Mouse (Mus musculus): Measurements from ENCODE around the gene Mettl5. TPM values are rescaled to one million over a fixed set of nuclear protein-coding genes. Genes with fewer than 3 reads are reported as not detected.

The Mettl5 gene
- total RNA-seq, 2 experiments from 2014 or later: 14.1 to 15.6 TPM

GRCm38 (mm10) chr2:69890843-69891242 is 5.4 kb upstream of the Mettl5 start:
- no peak for TF ChIP-seq CTCF (conservative IDR thresholded peaks at IDR 0.05)
- H3K27ac ChIP-seq: no peak overlapping the region
- DNase-seq (ENCODE audit: low spot score in 2 of 2): no peak

GRCm38 (mm10) chr2:69888957-69889356 is 3.5 kb upstream of the Mettl5 start:
- H3K4me3 ChIP-seq: no peak overlapping the region
- no peak for TF ChIP-seq CTCF (conservative IDR thresholded peaks at IDR 0.05)
- no peak overlapping the region for H3K27ac ChIP-seq
- no peak for DNase-seq (ENCODE audit: low spot score in 2 of 2)

More at GRCm38 (mm10) chr2:69890843-69891242, 5.4 kb upstream of the Mettl5 start:
- no peak overlapping the region for H3K4me3 ChIP-seq

- DNase-seq (ENCODE audit: low spot score in 2 of 2): no peak
- Histone ChIP-seq H3K27ac (peak overlapping the region; percentile 91), H3K4me3 (peak overlapping the region; percentile 80)
- no peak for TF ChIP-seq CTCF (conservative IDR thresholded peaks at IDR 0.05)
Measured at GRCm38 (mm10) chr2:69885050-69885449, 365 bp downstream of the Mettl5 start.

GRCm38 (mm10) chr2:69884581-69884980 is 834 bp downstream of the Mettl5 start:
- TF ChIP-seq CTCF (conservative IDR thresholded peaks at IDR 0.05): no peak
- DNase-seq (ENCODE audit: low spot score in 2 of 2): no peak
- Histone ChIP-seq H3K27ac (no peak overlapping the region), H3K4me3 (peak overlapping the region; percentile 80)

- Histone ChIP-seq H3K4me3 (no peak overlapping the region), H3K27ac (no peak overlapping the region)
- peak; percentile 65 for TF ChIP-seq CTCF (conservative IDR thresholded peaks at IDR 0.05)
- no peak for DNase-seq (ENCODE audit: low spot score in 2 of 2)
Measured at GRCm38 (mm10) chr2:69883990-69884391, 1.4 kb downstream of the Mettl5 start.

GRCm38 (mm10) chr2:69862117-69862657 is 23.2 kb downstream of the Mettl5 start:
- peak overlapping the region; percentile 89 for H3K27ac ChIP-seq
- no peak for DNase-seq (ENCODE audit: low spot score in 2 of 2)
- TF ChIP-seq CTCF (conservative IDR thresholded peaks at IDR 0.05): no peak
- H3K4me3 ChIP-seq: peak overlapping the region; percentile 81

- DNase-seq (ENCODE audit: low spot score in 2 of 2): peak; percentile 92 to 93
- Histone ChIP-seq H3K27ac (peak within 1 kb of the TSS; percentile 89), H3K4me3 (peak within 1 kb of the TSS; percentile 81)
- TF ChIP-seq CTCF (conservative IDR thresholded peaks at IDR 0.05): no peak
Measured at GRCm38 (mm10) chr2:69861485-69862091, 23.8 kb downstream of the Mettl5 start, which contains the start of gene Ssb. Gene Ssb, plus strand, starts transcription at chr2:69861562.

GRCm38 (mm10) chr2:69860972-69861452 is 24.4 kb downstream of the Mettl5 start:
- DNase-seq (ENCODE audit: low spot score in 2 of 2): no peak
- Histone ChIP-seq H3K4me3 (peak overlapping the region; percentile 81), H3K27ac (peak overlapping the region; percentile 89)
- no peak for TF ChIP-seq CTCF (conservative IDR thresholded peaks at IDR 0.05)

- H3K4me3 ChIP-seq: no peak overlapping the region
- TF ChIP-seq CTCF (conservative IDR thresholded peaks at IDR 0.05): peak; percentile 52
- no peak for DNase-seq (ENCODE audit: low spot score in 2 of 2)
- H3K27ac ChIP-seq: no peak overlapping the region
Measured at GRCm38 (mm10) chr2:69857882-69858281, 27.5 kb downstream of the Mettl5 start.

- no peak for DNase-seq (ENCODE audit: low spot score in 2 of 2)
- no peak overlapping the region for H3K27ac ChIP-seq
- no peak overlapping the region for H3K4me3 ChIP-seq
- peak; percentile 36 for TF ChIP-seq CTCF (conservative IDR thresholded peaks at IDR 0.05)
Measured at GRCm38 (mm10) chr2:69856392-69856791, 29.0 kb downstream of the Mettl5 start.

GRCm38 (mm10) chr2:69851427-69852058 is 33.9 kb downstream of the Mettl5 start:
- no peak overlapping the region for H3K4me3 ChIP-seq
- peak; percentile 52 for TF ChIP-seq CTCF (conservative IDR thresholded peaks at IDR 0.05)
- DNase-seq (ENCODE audit: low spot score in 2 of 2): no peak
- no peak overlapping the region for H3K27ac ChIP-seq

GRCm38 (mm10) chr2:69849215-69849614 is 36.2 kb downstream of the Mettl5 start:
- no peak for DNase-seq (ENCODE audit: low spot score in 2 of 2)
- no peak overlapping the region for H3K4me3 ChIP-seq
- TF ChIP-seq CTCF (conservative IDR thresholded peaks at IDR 0.05): no peak
- H3K27ac ChIP-seq: no peak overlapping the region; the same call in 1 of the 2 replicates

- no peak overlapping the region for H3K27ac ChIP-seq
- DNase-seq (ENCODE audit: low spot score in 2 of 2): no peak
- no peak overlapping the region for H3K4me3 ChIP-seq
- TF ChIP-seq CTCF (conservative IDR thresholded peaks at IDR 0.05): no peak
Measured at GRCm38 (mm10) chr2:69840261-69840660, 45.2 kb downstream of the Mettl5 start.

Data from layer of hippocampus, adult 2 months (tissue).